Mouse (Mus musculus): Measurements from ENCODE around the gene Mta1.
A peak's percentile ranks its signal among the peaks of the same experiment; 100 is the strongest.

Gene Mta1

DNA sequence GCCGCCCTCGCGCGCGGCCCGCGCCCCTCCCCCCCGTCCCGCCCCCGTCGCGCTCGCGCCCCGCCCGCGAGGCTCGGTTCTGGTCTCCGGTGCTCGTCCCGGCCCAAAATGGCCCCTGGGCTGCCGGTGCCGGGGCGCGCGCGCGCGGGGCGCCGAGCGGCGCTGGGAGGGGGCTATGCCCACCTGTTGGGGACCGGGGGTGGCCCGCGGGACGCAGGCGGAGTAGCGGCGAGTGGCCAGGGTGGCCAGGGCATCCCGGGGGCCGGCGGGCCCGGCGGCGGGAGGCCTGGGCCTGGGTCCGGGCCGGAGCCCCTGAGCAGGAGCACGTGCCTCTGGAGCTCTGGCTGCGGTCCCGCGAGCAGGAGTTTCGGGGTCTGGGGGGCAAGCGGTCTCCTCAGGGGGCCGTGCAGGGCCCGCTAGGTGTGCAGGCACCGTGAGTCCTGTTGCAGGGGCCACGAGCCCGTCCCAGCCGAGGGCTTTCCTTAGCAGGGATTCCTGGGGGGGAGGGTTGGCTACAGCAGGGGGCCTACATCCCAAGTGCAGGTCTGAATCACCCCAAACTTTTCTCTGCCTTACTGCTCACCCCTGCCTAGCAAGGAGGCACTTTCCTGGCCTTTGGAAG, 563 bp downstream of the Mta1 start:
- no peak for DNase-seq (ENCODE audit: low read depth, low spot score)

GRCm38 (mm10) chr12:113099470-113100237, 1.6 kb downstream of the Mta1 start:
- no peak for DNase-seq (ENCODE audit: low read depth, low spot score)

DNA sequence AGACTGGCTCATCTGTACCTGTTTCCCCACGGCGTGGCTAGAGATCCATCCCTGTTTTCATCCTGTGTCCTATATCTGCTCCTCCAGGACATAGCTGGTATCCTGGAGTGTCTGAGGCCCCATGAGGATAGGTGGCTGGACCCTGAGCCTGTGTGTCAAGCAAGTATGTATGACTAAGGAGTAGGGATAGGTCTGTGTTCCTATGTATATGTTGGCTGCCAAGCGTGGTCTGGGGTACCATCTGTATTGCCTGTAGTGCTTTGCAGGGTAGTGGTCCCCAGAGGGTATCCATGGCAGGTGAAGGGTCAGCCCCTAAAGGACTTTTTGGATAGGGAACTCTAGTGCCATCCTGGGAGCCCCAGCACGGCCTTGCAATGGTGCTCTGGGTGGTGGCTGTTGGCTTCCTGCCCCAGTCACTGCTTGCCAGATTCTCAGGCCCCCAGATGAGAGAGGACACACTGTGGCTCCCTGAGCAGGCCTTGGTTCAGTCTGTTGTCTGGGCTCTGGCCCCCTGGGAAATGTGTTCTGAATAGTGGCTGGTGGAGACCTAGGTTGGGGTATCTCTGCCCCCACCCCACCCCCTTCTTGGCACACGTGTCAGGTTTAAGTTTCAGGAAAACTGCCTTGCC, 2.5 kb downstream of the Mta1 start:
- DNase-seq (ENCODE audit: low read depth, low spot score) = no peak

- no peak for DNase-seq (ENCODE audit: low read depth, low spot score)
Measured at GRCm38 (mm10) chr12:113101251-113101960, 3.3 kb downstream of the Mta1 start.

DNA sequence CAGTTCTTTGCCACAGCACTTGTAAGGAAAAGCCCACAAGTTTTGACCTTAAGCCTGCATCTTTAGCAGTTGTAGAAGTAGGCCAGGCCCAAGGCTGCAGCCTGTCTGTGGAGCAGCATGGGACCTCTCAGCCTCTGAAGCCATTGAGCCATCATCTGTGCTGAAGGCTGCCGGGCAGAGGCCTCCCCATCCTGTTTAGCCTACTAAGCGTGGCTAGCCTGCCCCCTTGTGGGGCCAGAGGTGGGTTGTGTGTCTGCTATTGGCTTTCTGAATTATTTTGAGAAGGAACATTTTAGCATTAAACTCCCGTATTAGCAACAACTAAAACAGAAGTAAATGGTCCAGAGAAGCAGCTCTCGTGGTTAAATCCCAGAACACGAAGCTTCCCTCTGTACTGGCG, 4.4 kb downstream of the Mta1 start:
- DNase-seq (ENCODE audit: low read depth, low spot score) = no peak

DNA sequence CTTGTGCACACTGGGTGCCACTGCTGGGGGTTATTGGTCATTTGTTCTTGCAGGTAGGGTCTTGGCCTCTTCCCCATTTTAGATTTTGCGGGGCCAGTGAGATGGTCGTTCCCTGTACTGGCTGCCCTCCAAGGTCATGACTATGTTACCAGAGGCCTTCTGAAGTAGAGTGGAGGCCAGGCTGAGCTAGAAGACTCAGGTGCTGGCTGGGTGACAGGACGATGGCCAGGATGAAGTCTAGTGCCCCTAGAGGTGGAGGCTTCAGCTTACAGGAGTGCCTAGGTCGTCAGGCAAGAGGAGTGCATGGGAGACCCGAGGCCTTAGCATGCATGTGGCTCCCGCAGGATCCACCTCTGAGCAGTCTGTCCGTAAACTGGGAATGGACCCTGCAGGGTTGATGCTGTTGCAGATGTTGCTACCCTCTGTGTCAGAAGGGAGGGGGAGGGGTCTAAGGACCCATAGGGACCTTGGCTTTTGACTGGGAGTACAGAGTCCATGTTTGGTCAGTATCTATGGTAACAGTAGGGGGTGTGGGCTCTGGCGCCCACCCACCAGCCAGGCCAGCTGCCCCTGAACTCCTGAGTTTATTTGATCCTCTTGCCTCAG, 5.9 kb downstream of the Mta1 start:
- DNase-seq (ENCODE audit: low read depth, low spot score) = no peak

- DNase-seq (ENCODE audit: low read depth, low spot score) = no peak
Measured at GRCm38 (mm10) chr12:113106386-113106785, 8.3 kb downstream of the Mta1 start.

GRCm38 (mm10) chr12:113107431-113108124, 9.5 kb downstream of the Mta1 start:
- peak; percentile 52 for DNase-seq (ENCODE audit: low read depth, low spot score)

GRCm38 (mm10) chr12:113108528-113109283, 10.6 kb downstream of the Mta1 start:
- no peak for DNase-seq (ENCODE audit: low read depth, low spot score)

GRCm38 (mm10) chr12:113109801-113110200, 11.7 kb downstream of the Mta1 start:
- DNase-seq (ENCODE audit: low read depth, low spot score) = no peak

DNA sequence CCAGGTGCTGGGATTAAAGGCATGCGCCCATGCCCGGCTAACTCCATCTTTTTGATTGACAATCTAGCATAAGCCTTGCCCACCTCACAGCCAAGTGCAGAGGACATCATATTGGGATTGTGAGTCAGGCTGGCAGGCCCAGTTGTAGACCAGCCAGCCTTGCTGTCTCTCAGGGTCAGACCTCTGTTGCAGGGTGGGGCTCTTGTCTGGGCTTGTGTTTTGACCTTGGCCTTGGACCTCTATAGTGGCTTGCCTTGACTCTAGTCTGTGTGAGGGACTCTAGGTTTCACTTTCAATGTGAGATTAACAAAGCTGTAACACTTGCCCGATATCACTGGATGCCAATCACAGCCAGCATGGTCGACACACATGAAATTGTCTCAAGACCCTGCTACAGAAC, 16.1 kb downstream of the Mta1 start:
- DNase-seq (ENCODE audit: low read depth, low spot score) = no peak

GRCm38 (mm10) chr12:113114856-113115538, 16.9 kb downstream of the Mta1 start:
- DNase-seq (ENCODE audit: low read depth, low spot score) = no peak

DNA sequence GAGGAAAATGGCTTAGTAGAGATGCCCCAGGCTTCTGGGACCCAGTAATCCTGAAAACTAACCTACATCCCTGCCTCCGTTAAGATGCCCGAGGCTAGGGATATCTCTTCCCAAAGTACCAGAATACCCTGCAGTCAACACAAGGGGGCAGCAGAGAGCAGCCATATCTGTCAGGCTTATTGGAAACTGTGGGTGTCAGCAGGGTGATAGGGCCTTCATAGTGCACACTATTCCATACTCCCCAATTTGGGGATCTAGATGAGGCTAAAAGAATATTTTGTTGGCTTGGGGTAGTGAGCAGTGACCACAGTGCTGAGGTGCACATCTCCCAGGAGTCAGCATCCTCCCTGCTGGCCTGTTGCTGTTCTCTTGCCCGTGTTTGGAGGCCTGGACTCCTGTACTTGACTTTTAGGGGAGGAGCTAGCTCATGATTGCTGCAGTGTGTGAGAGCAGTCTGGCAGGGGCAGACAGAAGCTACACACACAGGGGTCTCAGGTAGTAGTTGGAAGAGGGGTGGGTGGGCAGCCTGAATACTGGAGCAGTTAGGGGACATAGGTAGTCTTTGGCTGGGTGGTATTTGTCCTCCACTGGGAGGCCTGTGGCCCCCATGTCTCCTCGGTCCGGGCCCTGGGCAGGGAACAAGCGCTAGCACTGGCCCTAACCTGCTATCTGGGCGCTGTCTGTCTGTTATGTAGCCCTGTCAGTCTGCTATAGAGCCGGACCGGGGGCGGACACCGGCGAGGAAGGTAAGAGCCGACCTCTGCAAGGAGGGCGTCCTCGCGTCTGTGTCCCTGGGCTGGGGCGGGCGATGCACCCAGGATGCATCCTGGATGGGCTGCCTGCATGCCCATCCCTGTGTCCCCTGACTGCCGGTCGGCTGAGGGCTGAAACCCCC, 21.7 kb downstream of the Mta1 start:
- DNase-seq (ENCODE audit: low read depth, low spot score) = peak; percentile 71

GRCm38 (mm10) chr12:113124726-113125125, 26.6 kb downstream of the Mta1 start:
- no peak for DNase-seq (ENCODE audit: low read depth, low spot score)

- no peak for DNase-seq (ENCODE audit: low read depth, low spot score)
Measured at GRCm38 (mm10) chr12:113130732-113131131, 32.7 kb downstream of the Mta1 start.

- DNase-seq (ENCODE audit: low read depth, low spot score) = no peak
Measured at GRCm38 (mm10) chr12:113131601-113132000, 33.5 kb downstream of the Mta1 start.

DNA sequence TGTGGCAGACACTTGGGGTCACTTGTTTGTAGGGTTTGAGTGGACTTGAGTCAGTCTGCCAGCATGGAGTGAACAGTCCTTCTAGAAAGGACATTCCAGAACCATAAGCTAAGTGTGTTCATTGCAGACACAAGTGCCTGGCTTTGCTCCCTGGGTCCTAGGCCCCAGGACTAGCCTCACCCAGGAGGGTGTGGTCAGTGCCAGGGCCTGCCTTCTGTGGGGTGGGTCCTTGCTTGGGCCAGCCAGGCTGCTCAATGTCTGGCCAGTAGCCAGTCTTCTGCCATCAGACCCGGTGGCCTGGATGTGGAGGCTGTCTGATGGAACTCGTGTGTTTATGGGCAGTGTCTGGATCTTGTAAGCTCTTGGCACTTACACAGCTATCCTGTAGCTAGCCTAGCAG, 34.5 kb downstream of the Mta1 start:
- no peak for DNase-seq (ENCODE audit: low read depth, low spot score)

- no peak for DNase-seq (ENCODE audit: low read depth, low spot score)
Measured at GRCm38 (mm10) chr12:113133260-113133659, 35.2 kb downstream of the Mta1 start.

GRCm38 (mm10) chr12:113133861-113134403, 35.9 kb downstream of the Mta1 start:
- no peak for DNase-seq (ENCODE audit: low read depth, low spot score)

Data from c-Kit-negative CD71-positive TER-119-positive erythroid progenitor cells, embryonic 14.5 days (primary cell).